Mouse (Mus musculus) erythroblast, embryonic 14.5 days (primary cell): Measurements from ENCODE around the gene Acer3. TPM values are rescaled to one million over a fixed set of nuclear protein-coding genes. Genes with fewer than 3 reads are reported as not detected.
A peak's percentile ranks its signal among the peaks of the same experiment; 100 is the strongest.

Experiments
- H3K27me3 ChIP-seq: 2 replicates; pipeline ENCODE4 v1.6.1; 2012; ENCODE audit warnings: inconsistent platforms; ENCODE audit not compliant: control insufficient read depth
- H3K36me3 ChIP-seq: 2 replicates; pipeline ENCODE4 v1.6.1; 2012; ENCODE audit warnings: mild to moderate bottlenecking, inconsistent platforms; ENCODE audit not compliant: control insufficient read depth
- H3K4me1 ChIP-seq: 2 replicates; pipeline ENCODE4 v1.6.1; 2012; ENCODE audit warnings: inconsistent platforms; ENCODE audit not compliant: control insufficient read depth
- H3K4me3 ChIP-seq: replicated peaks from 2 replicates; pipeline ENCODE3; 2012; ENCODE audit warnings: moderate library complexity, mild to moderate bottlenecking, inconsistent platforms
- H3K9me3 ChIP-seq: 2 replicates; pipeline ENCODE4 v1.6.1; 2012; ENCODE audit warnings: low read length, inconsistent platforms, mixed read lengths; ENCODE audit not compliant: control insufficient read depth
- GATA1 ChIP-seq: IDR thresholded peaks from 2 replicates; pipeline ENCODE4 v1.6.1; 2012; ENCODE audit warnings: low read length, inconsistent platforms, mixed read lengths
- TAL1 ChIP-seq: IDR thresholded peaks from 3 replicates; pipeline ENCODE4 v1.6.1; 2012; ENCODE audit warnings: low read length, inconsistent platforms, mixed read lengths
- polyA plus RNA-seq: library from polyadenylated mRNA; stranded (reverse); fragments of >175 nt; gene quantifications from 2 replicates; pipeline ENCODE4 v1.2.3, GENCODE M21; 2012

Gene Acer3
- polyA plus RNA-seq, 1 experiment = 0.15 TPM

DNA sequence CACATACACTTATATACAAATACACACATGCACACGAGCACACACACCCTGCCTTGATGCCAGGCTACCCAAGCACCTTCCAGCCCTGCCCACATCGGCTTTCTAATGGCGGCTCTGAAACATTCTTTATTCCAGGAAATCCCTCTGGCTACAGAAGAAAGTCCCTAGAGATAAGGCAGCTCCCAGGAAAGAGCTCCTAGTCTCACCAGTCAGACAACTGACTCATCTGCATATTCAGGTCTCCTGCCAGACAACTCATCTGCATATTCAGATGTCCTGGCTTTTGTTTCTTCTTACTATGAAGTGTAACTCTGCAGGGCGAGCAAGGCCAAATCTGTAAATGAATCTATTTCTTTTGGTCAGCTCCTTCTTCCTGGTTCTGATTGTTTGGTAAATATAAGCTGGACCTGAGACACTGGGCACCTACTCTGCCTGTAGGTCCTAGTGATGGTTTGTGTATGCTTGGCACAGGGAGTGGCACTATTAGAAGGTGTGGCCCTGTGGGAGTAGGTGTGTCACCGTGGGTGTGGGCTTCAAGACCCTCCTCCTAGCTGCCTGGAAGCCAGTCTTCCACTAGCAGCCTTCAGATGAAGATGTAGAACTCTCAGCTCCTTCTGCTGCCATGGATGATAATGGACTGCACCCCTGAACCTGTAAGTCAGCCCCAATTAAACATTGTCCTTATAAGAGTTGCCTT lies 163.2 kb downstream of the Acer3 start:
- TF ChIP-seq TAL1 (no peak), GATA1 (no peak)
- peak overlapping the region; percentile 60 for H3K4me3 ChIP-seq
- H3K27me3 ChIP-seq = no peaks in the 10 kb centered on the region
- H3K9me3 ChIP-seq = no peaks in the 10 kb centered on the region
- H3K4me1 ChIP-seq = peaks cover 81% of the 10 kb centered on the region
- H3K36me3 ChIP-seq = peaks cover 96% of the 10 kb centered on the region

Other genes with a start within 250 kb of the Acer3 start
- 0.01 and 0.11 TPM in 2 replicates for gene Myo7a, start 201.7 kb downstream of the Acer3 start, polyA plus RNA-seq
- 0.37 and 0.42 TPM in 2 replicates for gene Omp, start 175.7 kb downstream of the Acer3 start, polyA plus RNA-seq
- gene Capn5, start 142.9 kb downstream of the Acer3 start, polyA plus RNA-seq = 6.8 and 7.1 TPM in 2 replicates
- 0.02 TPM in 1 of 2 replicates, not detected in the other for gene B3gnt6, start 121.7 kb downstream of the Acer3 start, polyA plus RNA-seq
- 0.03 TPM in 1 of 2 replicates, not detected in the other for gene Tsku, start 40.1 kb upstream of the Acer3 start, polyA plus RNA-seq
- gene Gucy2d, start 119.2 kb upstream of the Acer3 start, polyA plus RNA-seq = not detected in 2 replicates
- gene Lrrc32, start 168.1 kb upstream of the Acer3 start, polyA plus RNA-seq = 0.03 and 0.19 TPM in 2 replicates